ENCODE assay signal across 9 mouse cellular contexts in genomic region chr7:49158641-49159381, GRCm38 (mm10).
DNase-seq lines count a peak whose midpoint lies in the region; ATAC-seq and TF ChIP-seq lines count a peak whose summit lies in the region.
"Had no signal": no experiment of that assay in that cellular context is flagged by ENCODE, and none has a peak within 500 bp of the region (broad histone marks: within the 10 kb centered on the region; RNA-seq: fewer than 3 reads in every experiment).

No protein-coding gene starts in this region.

- peak; percentile 60 for DNase-seq in layer of hippocampus, adult 9-11 months
- no peak for DNase-seq in layer of hippocampus, postnatal 36 days
- DNase-seq in heart, adult 18-20 months, result peak; percentile 53 to 61
- no peak for DNase-seq in left cerebral cortex, postnatal 10 days (ENCODE audit: extremely low spot score in 1 of 2, low spot score in 2 of 2)
- DNase-seq in MN1 (ENCODE audit: low spot score), result no peak
- DNase-seq in liver, postnatal 0 days, result no peak

- no peaks in the 10 kb centered on the region for H3K36me3 ChIP-seq in lung, embryonic 16.5 days (ENCODE audit: control insufficient read depth, insufficient read depth, low read length)
- H3K36me3 ChIP-seq in liver, postnatal 0 days (replicated peaks; ENCODE audit: insufficient read depth, low read length), result no peaks in the 10 kb centered on the region
- H3K36me3 ChIP-seq: liver, embryonic 15.5 days had no signal

- no peak for TF ChIP-seq EP300 in liver, postnatal 0 days (IDR thresholded peaks at IDR 0.05; ENCODE audit: low read depth)

- peak; percentile 56 for ATAC-seq in lung, embryonic 16.5 days (ENCODE audit: low read depth)
- no peak for ATAC-seq in liver, postnatal 0 days

- TF ChIP-seq CTCF in liver, postnatal 0 days (IDR thresholded peaks at IDR 0.05; ENCODE audit: low read depth), result no peak

- H3K4me2 ChIP-seq in lung, embryonic 16.5 days (ENCODE audit: low read depth, low read length), result no peak overlapping the region
- H3K4me2 ChIP-seq in liver, postnatal 0 days (ENCODE audit: low read depth, low read length), result no peak overlapping the region
- H3K4me2 ChIP-seq: liver, embryonic 15.5 days had no signal

- 48% methylated on average over 12 of the region's 12 CpGs for WGBS in lung, embryonic 16.5 days
- 46% methylated on average over 12 of the region's 12 CpGs for WGBS in liver, postnatal 0 days (ENCODE audit: insufficient replicate concordance)

- H3K4me3 ChIP-seq in brown adipose tissue, adult 24 weeks (ENCODE audit: insufficient read depth, low read depth, low read length), result no peak overlapping the region
- no peak overlapping the region for H3K4me3 ChIP-seq in lung, embryonic 16.5 days (ENCODE audit: low read length)
- H3K4me3 ChIP-seq in liver, postnatal 0 days (ENCODE audit: low read depth, low read length), result no peak overlapping the region
- H3K4me3 ChIP-seq: liver, embryonic 15.5 days had no signal

- peak overlapping the region; percentile 77 for H3K27ac ChIP-seq in brown adipose tissue, adult 24 weeks (replicated peaks; ENCODE audit: low read depth, low read length)
- H3K27ac ChIP-seq in lung, embryonic 16.5 days (ENCODE audit: low read length), result 0 out of 2 replicates have a peak overlapping the region, but pooled peaks have one; percentile 15
- no peak overlapping the region for H3K27ac ChIP-seq in liver, postnatal 0 days (ENCODE audit: low read depth)
- H3K27ac ChIP-seq: liver, embryonic 15.5 days had no signal

- peaks cover 19% of the 10 kb centered on the region for H3K4me1 ChIP-seq in brown adipose tissue, adult 24 weeks (ENCODE audit: control insufficient read depth, insufficient read depth, insufficient read length, low read length)
- peaks cover 28% of the 10 kb centered on the region for H3K4me1 ChIP-seq in lung, embryonic 16.5 days (replicated peaks; ENCODE audit: control insufficient read depth, insufficient read depth, low read length)
- H3K4me1 ChIP-seq in liver, postnatal 0 days (ENCODE audit: insufficient read depth), result peaks cover 10% of the 10 kb centered on the region; the same call in 1 of the 2 replicates

- no peaks in the 10 kb centered on the region for H3K9me3 ChIP-seq in lung, embryonic 16.5 days (ENCODE audit: control insufficient read depth, low read length)
- H3K9me3 ChIP-seq in liver, postnatal 0 days (ENCODE audit: low read length), result no peaks in the 10 kb centered on the region
- H3K9me3 ChIP-seq: liver, embryonic 15.5 days had no signal

- intact Hi-C loops in left cerebral cortex, postnatal 10 days (cut with DNase I), result no loop called here

- H3K27me3 ChIP-seq in lung, embryonic 16.5 days (ENCODE audit: control insufficient read depth, insufficient read depth, low read depth, low read length), result no peaks in the 10 kb centered on the region
- H3K27me3 ChIP-seq in liver, postnatal 0 days (ENCODE audit: insufficient read depth, low read length), result no peaks in the 10 kb centered on the region
- H3K27me3 ChIP-seq: liver, embryonic 15.5 days had no signal

- no peak overlapping the region for H3K9ac ChIP-seq in lung, embryonic 16.5 days (ENCODE audit: low read length)
- no peak overlapping the region for H3K9ac ChIP-seq in liver, postnatal 0 days (replicated peaks)
- H3K9ac ChIP-seq: liver, embryonic 15.5 days had no signal

Comparison
In these comparisons a context has a peak if more than half of its experiments do, and no peak if none do; other contexts are left out.
1. DNase-seq: peak in layer of hippocampus, adult 9-11 months (single experiment) and heart, adult 18-20 months (2 of 2); none in layer of hippocampus, postnatal 36 days (0 of 2), left cerebral cortex, postnatal 10 days (0 of 2), MN1 (single experiment) and liver, postnatal 0 days (single experiment).